Mouse (Mus musculus) stomach, postnatal 0 days (tissue): ENCODE results near the gene Mrpl22.

ENCODE experiments used
- CTCF ChIP-seq: IDR thresholded peaks from 2 replicates; pipeline ENCODE4 v1.5.1; 2016; ENCODE audit warnings: antibody characterized with exemption, low read depth, mild to moderate bottlenecking, moderate library complexity
- EP300 ChIP-seq: optimal IDR thresholded peaks from 2 replicates; pipeline ENCODE3; 2016; ENCODE audit warnings: antibody characterized with exemption

- TF ChIP-seq CTCF (peak; percentile 37; the same call in 1 of the 2 replicates), EP300 (no peak)
Observed at GRCm38 (mm10) chr11:58168167-58168915, 3.1 kb upstream of the Mrpl22 start, which contains the start of gene Gemin5.
